Mouse (Mus musculus) liver, postnatal 0 days (tissue): ENCODE measurements at regions not wholly inside any gene's neighbourhood (a gene's known extent, or its start where the extent isn't known, plus 50 kb on each side); places are given as distances from the start of the nearest gene placed in this dataset.

Experiments
- CTCF ChIP-seq: sonication (generic); IDR thresholded peaks from 2 replicates; pipeline ENCODE4 v1.5.1; 2016; ENCODE audit warnings: antibody characterized with exemption, low read depth
- EP300 ChIP-seq: IDR thresholded peaks from 2 replicates; pipeline ENCODE4 v1.6.1; 2016; ENCODE audit warnings: antibody characterized with exemption, low read depth, mild to moderate bottlenecking

DNA sequence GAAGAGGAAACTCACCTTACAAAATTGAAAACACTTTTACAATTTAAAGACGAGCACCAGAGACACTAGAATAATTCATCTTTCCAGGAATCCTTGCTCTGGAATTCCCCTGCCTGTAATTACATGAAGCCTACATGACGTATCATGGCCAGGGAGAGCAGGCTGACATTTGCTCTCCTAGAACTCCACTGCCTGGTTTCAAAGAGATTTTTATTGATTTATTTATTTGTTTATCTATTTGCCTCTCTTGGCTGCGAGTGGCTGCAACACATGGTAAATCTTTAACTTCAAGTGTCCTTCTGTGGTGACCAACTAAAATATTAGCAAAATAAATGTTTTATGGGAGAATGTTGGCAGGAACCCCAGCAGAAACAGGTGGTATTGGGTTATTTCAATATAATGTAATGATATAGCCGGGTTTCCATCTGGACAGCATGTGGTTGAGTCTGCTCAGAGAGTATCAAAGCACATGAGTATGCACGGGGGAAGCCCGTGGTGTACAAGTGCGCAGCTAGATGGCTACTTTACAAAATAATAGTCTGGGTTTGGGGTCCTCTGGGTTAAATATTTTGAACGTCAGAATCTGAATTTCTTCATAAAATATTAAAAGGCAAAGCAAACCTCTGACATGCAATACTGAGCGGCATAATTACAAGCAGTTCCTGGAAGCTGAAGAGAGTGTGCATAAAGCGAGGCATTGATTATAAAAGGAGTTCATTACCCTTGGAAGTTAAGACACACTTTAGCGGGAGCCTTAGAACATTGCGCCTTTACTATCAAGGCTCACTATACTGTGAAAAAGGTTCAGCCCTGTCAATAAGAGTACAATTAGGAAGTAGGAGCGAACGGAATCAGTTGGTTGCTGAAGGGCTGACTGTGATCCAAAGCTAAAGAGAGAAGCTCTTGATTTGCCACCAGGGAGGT is 244.0 kb downstream of the C1d start:
- no peak for TF ChIP-seq EP300
- TF ChIP-seq CTCF = no peak
